Mouse (Mus musculus) embryonic facial prominence, embryonic 10.5 days (tissue): ENCODE measurements at regions not wholly inside any gene's neighbourhood (a gene's known extent, or its start where the extent isn't known, plus 50 kb on each side); places are given as distances from the start of the nearest gene placed in this dataset. TPM values are rescaled to one million over a fixed set of nuclear protein-coding genes. Genes with fewer than 3 reads are reported as not detected.
A peak's percentile ranks its signal among the peaks of the same experiment; 100 is the strongest.

Experiments
- DNase-seq: peaks from one replicate; pipeline ENCODE4 v3.0.0-alpha.2; 2017; ENCODE audit warnings: low spot score
- H3K27ac ChIP-seq: fragments of 300-500 bp; sonication (generic); replicated peaks from 2 replicates; pipeline ENCODE4 v1.5.1; 2016; ENCODE audit warnings: mild to moderate bottlenecking
- H3K27me3 ChIP-seq: fragments of 300-500 bp; sonication (generic); replicated peaks from 2 replicates; pipeline ENCODE4 v1.6.1; 2016; ENCODE audit warnings: low read depth, mild to moderate bottlenecking; ENCODE audit not compliant: poor library complexity, severe bottlenecking
- H3K36me3 ChIP-seq: fragments of 300-500 bp; sonication (generic); replicated peaks from 2 replicates; pipeline ENCODE4 v1.6.1; 2016; ENCODE audit warnings: mild to moderate bottlenecking, moderate library complexity
- H3K4me1 ChIP-seq: fragments of 300-500 bp; sonication (generic); 2 replicates; pipeline ENCODE4 v1.6.1; 2016
- H3K4me3 ChIP-seq: fragments of 300-500 bp; sonication (generic); 2 replicates; pipeline ENCODE4 v1.5.1; 2016; ENCODE audit warnings: mild to moderate bottlenecking, moderate library complexity
- H3K9me3 ChIP-seq: fragments of 300-500 bp; sonication (generic); 2 replicates; pipeline ENCODE4 v1.6.1; 2016; ENCODE audit warnings: mild to moderate bottlenecking
- WGBS: fragments of 180-500 bp; shearing (Covaris S2); methylation state at CpG from one replicate; pipeline ENCODE4 v1.1.7; 2016; 5-methylcytosine and 5-hydroxymethylcytosine counted together
- microRNA counts: library from miRNA; unstranded; fragments of <30 nt; microRNA quantifications from one replicate; lab custom pipeline; 2017
- microRNA-seq: library from miRNA; unstranded; fragments of <30 nt; microRNA quantifications from one replicate; pipeline ENCODE4, GENCODE M21; 2017

GRCm38 (mm10) chr2:139338240-139338639 is 155.5 kb upstream of the Sptlc3 start:
- Histone ChIP-seq H3K36me3 (no peaks in the 10 kb centered on the region), H3K4me1 (peaks cover 8% of the 10 kb centered on the region), H3K9me3 (no peaks in the 10 kb centered on the region), H3K27me3 (no peaks in the 10 kb centered on the region), H3K4me3 (no peak overlapping the region), H3K27ac (no peak overlapping the region)
- 66% methylated on average over 4 of the region's 4 CpGs for WGBS
- DNase-seq = no peak

DNA sequence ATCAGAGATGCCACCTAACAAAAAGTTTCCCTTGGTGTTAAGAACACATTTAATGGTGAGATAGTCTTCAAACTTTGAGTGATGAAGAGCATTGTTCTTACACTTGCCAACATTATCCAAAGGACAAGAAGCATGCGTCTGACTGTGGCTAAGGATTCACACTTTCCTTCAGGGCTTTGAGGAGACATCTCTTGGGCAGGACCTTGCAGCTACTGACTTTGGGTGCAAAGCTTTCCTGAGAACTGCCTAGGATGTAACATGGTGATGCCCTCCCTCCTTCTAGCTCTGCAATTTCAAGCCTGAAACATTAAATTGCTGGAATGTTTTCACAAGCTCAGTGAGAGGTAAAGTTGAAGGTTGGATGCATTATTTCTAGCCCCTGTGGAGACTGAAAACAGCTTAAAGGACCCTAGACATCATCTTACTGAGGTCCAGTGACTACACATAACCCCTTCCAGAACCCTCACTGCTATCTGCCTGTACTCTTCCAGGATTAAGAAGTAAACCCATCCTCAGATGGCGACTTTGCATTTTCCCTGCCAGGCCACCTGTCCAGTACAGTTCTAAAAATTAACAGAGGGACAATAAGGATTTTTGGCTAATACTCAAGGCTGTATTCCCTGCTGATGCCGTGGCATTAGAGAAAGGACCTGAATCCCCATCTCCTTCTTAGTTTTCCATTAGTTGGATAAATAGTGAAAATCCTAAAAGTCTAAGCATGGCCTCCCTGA is 137.3 kb upstream of the Sptlc3 start:
- no peak for DNase-seq
- H3K4me3 ChIP-seq = no peak overlapping the region
- no peak overlapping the region for H3K27ac ChIP-seq
- no peaks in the 10 kb centered on the region for H3K9me3 ChIP-seq
- H3K36me3 ChIP-seq = no peaks in the 10 kb centered on the region
- WGBS = 89% methylated on average over 3 of the region's 3 CpGs
- no peaks in the 10 kb centered on the region for H3K4me1 ChIP-seq
- H3K27me3 ChIP-seq = no peaks in the 10 kb centered on the region

GRCm38 (mm10) chr2:139362245-139362847 is 131.4 kb upstream of the Sptlc3 start:
- DNase-seq = no peak
- Histone ChIP-seq H3K4me1 (no peaks in the 10 kb centered on the region), H3K27me3 (no peaks in the 10 kb centered on the region), H3K27ac (no peak overlapping the region), H3K4me3 (no peak overlapping the region), H3K36me3 (no peaks in the 10 kb centered on the region), H3K9me3 (no peaks in the 10 kb centered on the region)
- whole genome bisulfite sequencing = 77% methylated on average over 1 of the region's 1 CpGs

- H3K27me3 ChIP-seq = no peaks in the 10 kb centered on the region
- H3K9me3 ChIP-seq = no peaks in the 10 kb centered on the region
- H3K4me1 ChIP-seq = no peaks in the 10 kb centered on the region
- no peak overlapping the region for H3K27ac ChIP-seq
- H3K36me3 ChIP-seq = no peaks in the 10 kb centered on the region
- 39% methylated on average over 1 of the region's 1 CpGs for WGBS
- no peak overlapping the region for H3K4me3 ChIP-seq
- DNase-seq = no peak
These were observed 123.6 kb upstream of the Sptlc3 start for GRCm38 (mm10) chr2:139370070-139370469.

GRCm38 (mm10) chr2:139380285-139380684 is 113.4 kb upstream of the Sptlc3 start:
- no peak for DNase-seq
- WGBS = 85% methylated on average over 6 of the region's 6 CpGs
- no peaks in the 10 kb centered on the region for H3K36me3 ChIP-seq
- H3K27ac ChIP-seq = no peak overlapping the region
- H3K9me3 ChIP-seq = no peaks in the 10 kb centered on the region
- no peaks in the 10 kb centered on the region for H3K27me3 ChIP-seq
- no peaks in the 10 kb centered on the region for H3K4me1 ChIP-seq
- no peak overlapping the region for H3K4me3 ChIP-seq

DNA sequence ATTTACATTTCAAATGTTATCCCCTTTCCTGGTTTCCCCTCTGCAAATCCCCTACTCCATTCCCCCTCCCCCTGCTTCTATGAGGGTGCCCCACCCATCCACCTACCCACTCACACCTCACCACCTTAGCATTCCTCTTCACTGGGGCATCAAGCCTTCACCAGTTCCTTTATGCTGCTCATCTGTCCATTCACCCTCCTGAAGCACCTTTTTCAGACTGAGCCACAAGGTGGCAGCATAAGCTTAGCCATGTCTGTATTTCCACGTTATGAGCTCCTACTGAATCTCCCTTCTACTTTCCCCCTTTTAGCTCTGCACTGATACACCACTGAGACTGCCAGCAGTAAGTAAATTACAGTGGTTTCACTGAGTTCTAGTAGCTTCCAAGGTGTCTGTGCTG is 112.1 kb upstream of the Sptlc3 start:
- WGBS = 2% methylated on average over 1 of the region's 1 CpGs
- H3K9me3 ChIP-seq = no peaks in the 10 kb centered on the region
- no peaks in the 10 kb centered on the region for H3K27me3 ChIP-seq
- H3K27ac ChIP-seq = no peak overlapping the region
- H3K4me3 ChIP-seq = no peak overlapping the region
- peak; percentile 79 for DNase-seq
- no peaks in the 10 kb centered on the region for H3K36me3 ChIP-seq
- no peaks in the 10 kb centered on the region for H3K4me1 ChIP-seq

DNA sequence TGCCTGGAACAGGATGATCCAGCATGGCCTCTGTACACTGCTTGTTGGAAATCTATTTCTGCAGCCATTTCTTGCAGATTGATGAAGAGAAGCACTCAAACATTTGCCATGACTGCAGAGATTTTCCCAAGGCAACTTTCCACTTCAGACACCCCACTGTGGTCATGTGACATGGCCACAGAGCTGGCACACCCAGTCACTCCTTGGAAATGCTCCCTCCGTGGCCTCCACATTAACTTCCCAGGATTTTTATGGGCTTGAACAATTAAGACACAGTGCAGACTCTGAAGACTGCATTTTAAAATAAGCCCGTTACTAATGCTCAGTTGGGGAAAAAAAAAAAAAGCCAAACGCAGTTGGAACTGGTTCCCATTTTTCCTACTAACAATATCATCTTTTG is 80.2 kb upstream of the Sptlc3 start:
- no peaks in the 10 kb centered on the region for H3K27me3 ChIP-seq
- H3K27ac ChIP-seq = no peak overlapping the region
- peaks cover 11% of the 10 kb centered on the region; the same call in 1 of the 2 replicates for H3K4me1 ChIP-seq
- no peaks in the 10 kb centered on the region for H3K9me3 ChIP-seq
- WGBS = 73% methylated on average over 3 of the region's 3 CpGs
- H3K36me3 ChIP-seq = no peaks in the 10 kb centered on the region
- no peak for DNase-seq
- H3K4me3 ChIP-seq = no peak overlapping the region

- Histone ChIP-seq H3K4me3 (no peak overlapping the region), H3K9me3 (no peaks in the 10 kb centered on the region), H3K27me3 (no peaks in the 10 kb centered on the region), H3K4me1 (peaks cover 11% of the 10 kb centered on the region; the same call in 1 of the 2 replicates), H3K27ac (no peak overlapping the region), H3K36me3 (no peaks in the 10 kb centered on the region)
- 31% methylated on average over 1 of the region's 1 CpGs for WGBS
- DNase-seq = no peak
These were observed 76.2 kb upstream of the Sptlc3 start for GRCm38 (mm10) chr2:139417506-139417905.

DNA sequence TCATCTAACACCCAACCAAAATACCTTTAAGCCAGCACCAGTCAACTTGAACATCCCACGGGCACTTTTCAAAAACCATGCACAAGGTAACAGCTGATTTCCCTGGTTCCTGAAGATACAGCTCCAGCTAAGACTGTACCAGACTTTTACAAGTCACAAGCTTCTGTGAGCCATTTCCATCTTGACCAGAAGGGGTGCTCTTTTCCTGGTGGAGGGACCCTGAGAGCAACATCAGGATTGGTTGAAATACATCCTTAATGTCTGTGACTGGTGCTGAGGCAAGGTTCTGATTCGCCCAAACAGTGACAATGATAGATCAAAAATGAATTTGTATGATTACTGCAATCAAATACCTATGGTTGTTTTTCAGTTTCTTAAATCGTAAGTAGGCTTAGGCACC is 71.0 kb upstream of the Sptlc3 start:
- H3K27me3 ChIP-seq = no peaks in the 10 kb centered on the region
- no peaks in the 10 kb centered on the region for H3K36me3 ChIP-seq
- no peak overlapping the region for H3K27ac ChIP-seq
- H3K4me1 ChIP-seq = peaks cover 2% of the 10 kb centered on the region; the same call in 1 of the 2 replicates
- 83% methylated on average over 3 of the region's 3 CpGs for WGBS
- H3K9me3 ChIP-seq = no peaks in the 10 kb centered on the region
- DNase-seq = no peak
- no peak overlapping the region for H3K4me3 ChIP-seq

DNA sequence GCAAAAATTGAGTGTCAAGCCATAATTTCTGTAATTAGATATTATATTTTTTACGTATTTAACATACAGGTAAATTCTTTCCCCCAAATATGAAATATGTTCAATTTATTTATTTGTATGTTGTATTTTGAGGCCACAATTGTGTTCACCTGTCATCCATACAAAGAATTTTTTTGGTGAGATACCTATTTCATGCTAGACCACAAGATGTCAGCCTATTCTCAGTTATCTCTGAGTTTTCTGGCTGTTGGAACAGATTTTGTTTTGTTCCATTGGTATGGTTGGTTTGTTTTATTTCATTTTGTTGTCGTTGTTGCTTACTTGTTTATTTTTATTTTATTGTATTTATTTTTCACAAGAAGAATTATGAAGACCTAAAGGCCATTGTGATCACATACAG is 70.3 kb upstream of the Sptlc3 start:
- no peak overlapping the region for H3K27ac ChIP-seq
- H3K4me3 ChIP-seq = no peak overlapping the region
- no peak for DNase-seq
- no peaks in the 10 kb centered on the region for H3K36me3 ChIP-seq
- 77% methylated on average over 2 of the region's 2 CpGs for WGBS
- H3K27me3 ChIP-seq = no peaks in the 10 kb centered on the region
- H3K9me3 ChIP-seq = no peaks in the 10 kb centered on the region
- no peaks in the 10 kb centered on the region for H3K4me1 ChIP-seq

MicroRNA genes in the stretch of these regions (microRNA counts, 519-probe panel; counts per million panel counts)
- 188 counts per million, percentile 57 among the panel's probes with 10 or more counts for microRNA mmu-miR-1952 (lab: Ali Mortazavi, UCI)

Small RNAs in the stretch of these regions (microRNA-seq; reads per million reads assigned to microRNA genes)
- gene Mir1952 = not detected
